Mouse (Mus musculus): ENCODE measurements around the gene Miox.

GRCm38 (mm10) chr15:89286114-89286513, 48.1 kb upstream of the Miox start:
- TF ChIP-seq CTCF (IDR thresholded peaks at IDR 0.05; ENCODE audit: low read depth) = no peak
- TF ChIP-seq EP300 (IDR thresholded peaks at IDR 0.05; ENCODE audit: low read depth) = no peak

All from heart, postnatal 0 days (tissue).